Mouse (Mus musculus) heart, embryonic 10.5 days (tissue): ENCODE measurements at regions not wholly inside any gene's neighbourhood (a gene's known extent, or its start where the extent isn't known, plus 50 kb on each side); places are given as distances from the start of the nearest gene placed in this dataset.

Experiments
- DNase-seq: peaks from one replicate; pipeline ENCODE4 v3.0.0-alpha.2; 2017; ENCODE audit warnings: low spot score
- H3K27ac ChIP-seq: fragments of 300-500 bp; sonication (generic); 2 replicates; pipeline ENCODE4 v1.5.1; 2016; ENCODE audit warnings: mild to moderate bottlenecking
- H3K27me3 ChIP-seq: fragments of 300-500 bp; sonication (generic); 2 replicates; pipeline ENCODE4 v1.6.1; 2016; ENCODE audit warnings: mild to moderate bottlenecking; ENCODE audit not compliant: poor library complexity, insufficient read depth, severe bottlenecking
- H3K36me3 ChIP-seq: fragments of 300-500 bp; sonication (generic); 2 replicates; pipeline ENCODE4 v1.6.1; 2016; ENCODE audit warnings: mild to moderate bottlenecking, moderate library complexity
- H3K4me1 ChIP-seq: fragments of 300-500 bp; sonication (generic); 2 replicates; pipeline ENCODE4 v1.6.1; 2016; ENCODE audit warnings: mild to moderate bottlenecking
- H3K4me3 ChIP-seq: fragments of 300-500 bp; sonication (generic); 2 replicates; pipeline ENCODE4 v1.5.1; 2016; ENCODE audit warnings: mild to moderate bottlenecking, moderate library complexity
- H3K9me3 ChIP-seq: fragments of 300-500 bp; sonication (generic); 2 replicates; pipeline ENCODE4 v1.6.1; 2016; ENCODE audit warnings: mild to moderate bottlenecking, moderate library complexity
- WGBS: fragments of 180-500 bp; shearing (Covaris S2); methylation state at CpG from one replicate; pipeline ENCODE4 v1.1.7; 2016; 5-methylcytosine and 5-hydroxymethylcytosine counted together

DNA sequence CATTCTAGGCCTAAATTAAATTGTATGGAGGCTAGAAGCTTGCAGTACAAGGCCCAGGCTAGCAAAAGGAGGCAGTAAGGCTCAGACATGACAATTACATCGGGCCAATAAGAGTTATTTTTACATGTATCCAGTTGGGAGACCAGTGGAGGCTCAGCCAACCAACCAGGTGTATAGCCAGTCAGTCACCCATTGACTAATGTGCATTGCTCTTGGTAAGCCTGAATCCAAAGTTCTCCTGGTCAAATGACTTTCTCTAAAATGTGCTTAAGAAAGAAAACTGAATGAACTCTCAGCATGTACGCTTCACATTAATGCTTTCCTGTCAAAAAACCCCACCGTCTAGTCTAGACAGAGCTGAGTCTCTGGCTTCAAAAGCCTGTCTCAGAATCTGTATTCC lies 127.4 kb upstream of the Tcerg1l start:
- Histone ChIP-seq H3K27ac (no peak overlapping the region), H3K9me3 (no peaks in the 10 kb centered on the region), H3K4me3 (no peak overlapping the region), H3K4me1 (no peaks in the 10 kb centered on the region), H3K36me3 (no peaks in the 10 kb centered on the region), H3K27me3 (no peaks in the 10 kb centered on the region)
- no peak for DNase-seq
- WGBS: 83% methylated on average over 3 of the region's 3 CpGs

DNA sequence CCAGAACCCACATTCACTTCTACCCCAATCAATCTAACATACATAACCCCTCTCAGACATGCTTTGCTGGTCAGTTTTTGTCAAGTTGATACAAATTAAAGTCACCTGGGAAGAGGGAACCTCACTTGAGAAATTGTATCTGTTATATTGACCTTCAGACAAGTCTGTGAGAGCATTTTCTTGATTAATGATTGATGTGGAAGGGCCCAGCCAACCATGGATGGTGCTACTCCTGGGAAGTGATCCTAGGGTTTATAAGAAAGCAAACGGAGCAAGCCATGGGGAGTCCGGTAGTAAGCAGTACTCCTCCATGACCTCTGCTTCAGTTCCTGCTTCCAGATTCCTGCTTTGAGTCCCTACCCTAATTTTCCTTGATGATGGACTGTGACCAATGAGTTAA lies 116.6 kb upstream of the Tcerg1l start:
- Histone ChIP-seq H3K9me3 (no peaks in the 10 kb centered on the region), H3K4me1 (no peaks in the 10 kb centered on the region), H3K36me3 (no peaks in the 10 kb centered on the region), H3K27me3 (no peaks in the 10 kb centered on the region), H3K4me3 (no peak overlapping the region), H3K27ac (no peak overlapping the region)
- no peak for DNase-seq
- WGBS: 83% methylated on average over 2 of the region's 2 CpGs

DNA sequence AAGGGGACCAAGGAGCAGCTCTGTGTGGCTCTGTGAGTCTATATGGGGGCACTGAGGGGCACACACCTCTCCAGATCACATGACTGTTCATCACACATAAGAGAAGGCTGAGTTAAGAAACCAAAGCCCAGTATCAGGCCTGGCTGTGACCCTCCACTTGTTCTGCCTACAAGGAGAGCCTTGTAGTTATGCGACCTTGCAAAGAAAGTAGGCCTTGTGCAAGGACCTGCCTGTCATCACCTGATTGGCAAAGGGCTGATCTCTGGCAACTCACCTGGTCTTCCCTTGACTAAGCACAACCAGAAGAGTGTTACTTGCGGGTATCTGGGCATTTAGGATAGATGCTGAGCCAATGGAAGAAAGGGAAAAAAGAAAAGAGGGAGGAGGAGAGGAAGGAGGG lies 107.7 kb upstream of the Tcerg1l start:
- H3K27me3 ChIP-seq: no peaks in the 10 kb centered on the region
- no peak for DNase-seq
- no peaks in the 10 kb centered on the region for H3K36me3 ChIP-seq
- no peaks in the 10 kb centered on the region for H3K9me3 ChIP-seq
- H3K27ac ChIP-seq: no peak overlapping the region
- 64% methylated on average over 2 of the region's 2 CpGs for WGBS
- no peak overlapping the region for H3K4me3 ChIP-seq
- no peaks in the 10 kb centered on the region for H3K4me1 ChIP-seq

DNA sequence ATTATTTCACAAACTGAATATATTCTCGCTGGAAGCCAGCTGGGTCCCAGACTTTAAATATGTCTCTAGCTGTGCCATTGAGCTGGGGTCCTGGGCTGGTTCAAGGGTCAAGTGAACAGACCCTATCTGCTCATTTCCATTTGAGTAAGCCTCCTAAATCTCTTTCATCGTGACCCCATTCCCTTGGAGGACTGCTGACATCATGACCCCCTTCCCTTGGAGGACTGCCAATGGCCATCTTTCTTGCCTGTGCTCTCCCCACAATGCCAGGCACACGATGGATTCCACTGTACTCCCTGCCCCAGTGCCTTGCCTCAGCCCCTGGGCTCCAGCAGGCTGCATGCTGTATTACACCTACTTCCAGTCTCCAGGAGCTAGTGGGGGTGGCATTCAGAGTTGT lies 106.5 kb upstream of the Tcerg1l start:
- Histone ChIP-seq H3K4me1 (no peaks in the 10 kb centered on the region), H3K27ac (no peak overlapping the region), H3K9me3 (no peaks in the 10 kb centered on the region), H3K36me3 (no peaks in the 10 kb centered on the region), H3K27me3 (no peaks in the 10 kb centered on the region), H3K4me3 (no peak overlapping the region)
- no peak for DNase-seq
- WGBS: 66% methylated on average over 3 of the region's 3 CpGs

- no peaks in the 10 kb centered on the region for H3K36me3 ChIP-seq
- no peaks in the 10 kb centered on the region for H3K4me1 ChIP-seq
- no peak overlapping the region for H3K27ac ChIP-seq
- WGBS: 83% methylated on average over 3 of the region's 3 CpGs
- H3K4me3 ChIP-seq: no peak overlapping the region
- H3K27me3 ChIP-seq: no peaks in the 10 kb centered on the region
- no peak for DNase-seq
- H3K9me3 ChIP-seq: no peaks in the 10 kb centered on the region
These were observed 105.5 kb upstream of the Tcerg1l start for GRCm38 (mm10) chr7:138503016-138503415.

- WGBS: 70% methylated on average over 14 of the region's 14 CpGs
- H3K9me3 ChIP-seq: no peaks in the 10 kb centered on the region
These were observed 104.0 kb upstream of the Tcerg1l start for GRCm38 (mm10) chr7:138501347-138502014.

GRCm38 (mm10) chr7:138497771-138498170 lies 100.2 kb upstream of the Tcerg1l start:
- Histone ChIP-seq H3K27me3 (no peaks in the 10 kb centered on the region), H3K36me3 (no peaks in the 10 kb centered on the region), H3K4me3 (no peak overlapping the region), H3K27ac (no peak overlapping the region), H3K9me3 (no peaks in the 10 kb centered on the region), H3K4me1 (no peaks in the 10 kb centered on the region)
- WGBS: 76% methylated on average over 2 of the region's 2 CpGs
- no peak for DNase-seq

More at GRCm38 (mm10) chr7:138501347-138502014, 104.0 kb upstream of the Tcerg1l start:
- no peak for DNase-seq
- H3K27me3 ChIP-seq: no peaks in the 10 kb centered on the region
- no peaks in the 10 kb centered on the region for H3K4me1 ChIP-seq
- H3K36me3 ChIP-seq: no peaks in the 10 kb centered on the region
- H3K4me3 ChIP-seq: no peak overlapping the region
- no peak overlapping the region for H3K27ac ChIP-seq

DNA sequence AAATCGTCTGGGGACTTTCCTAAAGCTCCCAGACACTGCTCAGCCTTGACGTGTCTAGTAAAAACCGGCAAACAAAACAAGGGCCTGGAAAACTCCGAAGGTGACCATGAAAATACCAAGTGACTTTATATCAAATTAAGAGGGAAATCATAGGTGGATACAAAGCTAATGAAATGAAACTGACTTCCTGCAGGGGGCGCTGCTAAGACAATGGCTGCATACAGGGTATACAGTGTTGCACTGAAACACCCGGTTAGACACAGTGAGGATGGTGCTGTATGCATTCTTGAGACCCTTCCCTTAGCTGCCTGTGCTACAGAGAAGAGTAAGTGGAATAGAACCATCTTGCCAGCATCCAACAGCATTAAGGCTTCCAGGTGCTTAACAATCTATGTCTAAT lies 99.7 kb upstream of the Tcerg1l start:
- no peaks in the 10 kb centered on the region for H3K27me3 ChIP-seq
- no peaks in the 10 kb centered on the region for H3K9me3 ChIP-seq
- H3K36me3 ChIP-seq: no peaks in the 10 kb centered on the region
- no peak overlapping the region for H3K27ac ChIP-seq
- H3K4me3 ChIP-seq: no peak overlapping the region
- DNase-seq: no peak
- 55% methylated on average over 6 of the region's 6 CpGs for WGBS
- no peaks in the 10 kb centered on the region for H3K4me1 ChIP-seq

DNA sequence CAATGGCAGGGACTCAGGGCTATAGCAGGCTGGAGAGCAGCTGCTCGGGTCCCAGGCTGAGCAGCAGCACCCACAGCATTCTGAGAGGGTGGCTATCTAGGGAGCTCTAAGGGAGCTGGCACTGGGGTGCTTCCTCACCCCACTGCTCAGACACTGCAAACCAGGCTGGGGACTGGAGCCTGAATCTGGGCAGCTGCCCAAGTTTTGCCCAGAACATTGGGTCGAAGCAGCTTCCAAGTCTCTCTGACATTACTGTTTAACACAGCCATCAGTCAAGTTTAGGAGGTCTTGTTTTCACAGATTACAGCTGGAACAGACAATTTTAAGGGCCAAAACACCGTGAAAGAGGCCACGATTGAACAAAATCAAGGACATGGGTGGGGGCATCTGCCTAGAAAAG lies 96.1 kb upstream of the Tcerg1l start:
- 83% methylated on average over 4 of the region's 4 CpGs for WGBS
- H3K4me1 ChIP-seq: no peaks in the 10 kb centered on the region
- H3K9me3 ChIP-seq: no peaks in the 10 kb centered on the region

GRCm38 (mm10) chr7:138492261-138492660 lies 94.7 kb upstream of the Tcerg1l start:
- H3K9me3 ChIP-seq: no peaks in the 10 kb centered on the region
- H3K4me1 ChIP-seq: no peaks in the 10 kb centered on the region
- no peaks in the 10 kb centered on the region for H3K27me3 ChIP-seq
- H3K4me3 ChIP-seq: no peak overlapping the region
- no peaks in the 10 kb centered on the region for H3K36me3 ChIP-seq
- no peak for DNase-seq
- 88% methylated on average over 5 of the region's 5 CpGs for WGBS
- no peak overlapping the region for H3K27ac ChIP-seq

More for the DNA sequence above, 96.1 kb upstream of the Tcerg1l start:
- no peaks in the 10 kb centered on the region for H3K36me3 ChIP-seq
- H3K4me3 ChIP-seq: no peak overlapping the region
- no peaks in the 10 kb centered on the region for H3K27me3 ChIP-seq
- no peak for DNase-seq
- H3K27ac ChIP-seq: no peak overlapping the region

DNA sequence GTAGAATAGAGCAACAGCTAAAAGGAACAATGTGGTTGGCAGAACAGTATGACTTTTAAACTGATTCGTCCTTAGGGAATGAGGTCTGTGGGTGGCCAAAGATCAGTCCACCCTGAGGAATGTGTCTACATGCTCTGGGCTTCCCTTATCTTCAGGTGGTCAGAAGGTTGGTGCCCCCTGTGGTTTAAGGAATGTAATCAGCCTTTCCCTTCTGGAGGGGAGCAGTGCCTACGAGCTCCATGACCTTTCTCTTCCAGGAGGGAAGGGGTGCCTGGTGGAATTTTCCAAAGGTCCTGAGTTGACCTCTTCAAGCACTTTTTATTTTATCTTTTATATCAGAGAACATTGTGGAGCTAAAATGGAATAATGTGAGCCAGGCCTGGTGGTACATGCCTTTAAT lies 91.9 kb upstream of the Tcerg1l start:
- no peak for DNase-seq
- no peaks in the 10 kb centered on the region for H3K9me3 ChIP-seq
- WGBS: 60% methylated on average over 2 of the region's 2 CpGs
- no peak overlapping the region for H3K4me3 ChIP-seq
- H3K36me3 ChIP-seq: no peaks in the 10 kb centered on the region
- no peaks in the 10 kb centered on the region for H3K27me3 ChIP-seq
- no peak overlapping the region for H3K27ac ChIP-seq
- H3K4me1 ChIP-seq: no peaks in the 10 kb centered on the region

- 73% methylated on average over 3 of the region's 3 CpGs for WGBS
- no peak overlapping the region for H3K27ac ChIP-seq
- H3K36me3 ChIP-seq: no peaks in the 10 kb centered on the region
- no peaks in the 10 kb centered on the region for H3K9me3 ChIP-seq
- H3K4me3 ChIP-seq: no peak overlapping the region
- no peak for DNase-seq
- no peaks in the 10 kb centered on the region for H3K27me3 ChIP-seq
- H3K4me1 ChIP-seq: no peaks in the 10 kb centered on the region
These were observed 90.7 kb upstream of the Tcerg1l start for GRCm38 (mm10) chr7:138488201-138488720.

GRCm38 (mm10) chr7:138472891-138473455 lies 75.4 kb upstream of the Tcerg1l start:
- H3K27ac ChIP-seq: no peak overlapping the region
- H3K27me3 ChIP-seq: no peaks in the 10 kb centered on the region
- 41% methylated on average over 2 of the region's 2 CpGs for WGBS
- peak; percentile 30 for DNase-seq
- no peaks in the 10 kb centered on the region for H3K9me3 ChIP-seq
- peaks cover 7% of the 10 kb centered on the region; the same call in 1 of the 2 replicates for H3K4me1 ChIP-seq
- H3K36me3 ChIP-seq: no peaks in the 10 kb centered on the region
- H3K4me3 ChIP-seq: no peak overlapping the region
